Mouse (Mus musculus) midbrain, embryonic 12.5 days (tissue): ENCODE data around the gene Fam13c. TPM values are rescaled to one million over a fixed set of nuclear protein-coding genes. Genes with fewer than 3 reads are reported as not detected.

Experiments
- ATAC-seq: fragments of 200-750 bp; cut with Nextera tagmentation; 2 replicates; pipeline ENCODE4 v1.8.0; 2017; ENCODE audit warnings: low read depth, moderate TSS enrichment, moderate library complexity; ENCODE audit not compliant: low FRiP score
- H3K27ac ChIP-seq: fragments of 300-500 bp; sonication (generic); replicated peaks from 2 replicates; pipeline ENCODE4 v1.5.1; 2016; ENCODE audit warnings: mild to moderate bottlenecking
- H3K27me3 ChIP-seq: fragments of 300-500 bp; sonication (generic); 2 replicates; pipeline ENCODE4 v1.6.1; 2016; ENCODE audit warnings: mild to moderate bottlenecking
- H3K36me3 ChIP-seq: fragments of 300-500 bp; sonication (generic); 2 replicates; pipeline ENCODE4 v1.6.1; 2016
- H3K4me1 ChIP-seq: fragments of 300-500 bp; sonication (generic); 2 replicates; pipeline ENCODE4 v1.6.1; 2016
- H3K4me2 ChIP-seq: fragments of 300-500 bp; sonication (generic); replicated peaks from 2 replicates; pipeline ENCODE4 v1.6.1; 2016; ENCODE audit warnings: mild to moderate bottlenecking, moderate library complexity
- H3K4me3 ChIP-seq: fragments of 300-500 bp; sonication (generic); 2 replicates; pipeline ENCODE4 v1.5.1; 2016; ENCODE audit warnings: mild to moderate bottlenecking
- H3K9ac ChIP-seq: fragments of 300-500 bp; sonication (generic); replicated peaks from 2 replicates; pipeline ENCODE4 v1.6.1; 2016; ENCODE audit warnings: mild to moderate bottlenecking, moderate library complexity
- H3K9me3 ChIP-seq: fragments of 300-500 bp; sonication (generic); 2 replicates; pipeline ENCODE4 v1.6.1; 2016; ENCODE audit warnings: mild to moderate bottlenecking
- WGBS: fragments of 180-500 bp; shearing (Covaris S2); methylation state at CpG from one replicate; pipeline ENCODE4 v1.1.7; 2016; 5-methylcytosine and 5-hydroxymethylcytosine counted together
- polyA plus RNA-seq: library from polyadenylated mRNA; unstranded; fragments of >200 nt; fragmentation: Nextera tagmentation; extraction: Ambion mirVana; gene quantifications from 2 replicates; pipeline ENCODE4 v1.2.1, GENCODE M21; 2016

The Fam13c gene
- polyA plus RNA-seq, 1 experiment from 2014 or later: 24.4 TPM

GRCm38 (mm10) chr10:70477741-70478145 is 37.5 kb downstream of the Fam13c start:
- Histone ChIP-seq H3K4me1 (no peaks in the 10 kb centered on the region), H3K9me3 (0 out of 2 replicates have a peak, but pooled peaks cover 8% of the 10 kb centered on the region), H3K9ac (no peak overlapping the region), H3K4me3 (no peak overlapping the region), H3K4me2 (no peak overlapping the region), H3K27ac (no peak overlapping the region), H3K27me3 (no peaks in the 10 kb centered on the region), H3K36me3 (peaks cover 53% of the 10 kb centered on the region)
- no peak for ATAC-seq
- WGBS: 93% methylated on average over 10 of the region's 10 CpGs

GRCm38 (mm10) chr10:70483736-70484135 is 43.5 kb downstream of the Fam13c start:
- H3K4me3 ChIP-seq: no peak overlapping the region
- 87% methylated on average over 6 of the region's 6 CpGs for WGBS
- H3K36me3 ChIP-seq: peaks cover 7% of the 10 kb centered on the region
- peaks cover 16% of the 10 kb centered on the region for H3K4me1 ChIP-seq
- no peaks in the 10 kb centered on the region for H3K27me3 ChIP-seq
- H3K9ac ChIP-seq: no peak overlapping the region
- H3K27ac ChIP-seq: no peak overlapping the region
- H3K9me3 ChIP-seq: no peaks in the 10 kb centered on the region
- H3K4me2 ChIP-seq: no peak overlapping the region
- ATAC-seq: no peak

- Histone ChIP-seq H3K36me3 (0 out of 2 replicates have a peak, but pooled peaks cover 5% of the 10 kb centered on the region), H3K4me3 (no peak overlapping the region), H3K9me3 (no peaks in the 10 kb centered on the region), H3K27ac (peak overlapping the region; percentile 79), H3K27me3 (no peaks in the 10 kb centered on the region), H3K4me2 (peak overlapping the region; percentile 36), H3K4me1 (peaks cover 16% of the 10 kb centered on the region), H3K9ac (no peak overlapping the region)
- ATAC-seq: peak; percentile 80
- WGBS: 18% methylated on average over 7 of the region's 7 CpGs
These were observed 44.4 kb downstream of the Fam13c start for GRCm38 (mm10) chr10:70484568-70485286.

GRCm38 (mm10) chr10:70485287-70485612 is 45.0 kb downstream of the Fam13c start:
- no peaks in the 10 kb centered on the region for H3K9me3 ChIP-seq
- no peak overlapping the region for H3K4me3 ChIP-seq
- H3K27me3 ChIP-seq: no peaks in the 10 kb centered on the region
- peak overlapping the region; percentile 79 for H3K27ac ChIP-seq
- 8% methylated on average over 7 of the region's 7 CpGs for WGBS
- H3K4me1 ChIP-seq: peaks cover 16% of the 10 kb centered on the region
- no peak overlapping the region for H3K9ac ChIP-seq
- peak overlapping the region; percentile 36 for H3K4me2 ChIP-seq
- ATAC-seq: peak; percentile 85
- 0 out of 2 replicates have a peak, but pooled peaks cover 5% of the 10 kb centered on the region for H3K36me3 ChIP-seq

GRCm38 (mm10) chr10:70486651-70487050 is 46.4 kb downstream of the Fam13c start:
- Histone ChIP-seq H3K4me2 (no peak overlapping the region), H3K9ac (no peak overlapping the region), H3K36me3 (no peaks in the 10 kb centered on the region), H3K4me3 (no peak overlapping the region), H3K4me1 (peaks cover 16% of the 10 kb centered on the region), H3K27me3 (no peaks in the 10 kb centered on the region), H3K27ac (no peak overlapping the region), H3K9me3 (no peaks in the 10 kb centered on the region)
- no peak for ATAC-seq
- 94% methylated on average over 6 of the region's 6 CpGs for WGBS

GRCm38 (mm10) chr10:70493891-70494290 is 53.6 kb downstream of the Fam13c start:
- H3K4me3 ChIP-seq: no peak overlapping the region
- H3K27me3 ChIP-seq: no peaks in the 10 kb centered on the region
- no peaks in the 10 kb centered on the region for H3K36me3 ChIP-seq
- H3K9ac ChIP-seq: no peak overlapping the region
- WGBS: 88% methylated on average over 3 of the region's 3 CpGs
- H3K9me3 ChIP-seq: no peaks in the 10 kb centered on the region
- H3K4me1 ChIP-seq: peaks cover 6% of the 10 kb centered on the region
- no peak for ATAC-seq
- H3K27ac ChIP-seq: no peak overlapping the region
- H3K4me2 ChIP-seq: no peak overlapping the region

GRCm38 (mm10) chr10:70494441-70494840 is 54.2 kb downstream of the Fam13c start:
- Histone ChIP-seq H3K9me3 (no peaks in the 10 kb centered on the region), H3K4me3 (no peak overlapping the region), H3K4me2 (no peak overlapping the region), H3K9ac (no peak overlapping the region), H3K27ac (no peak overlapping the region), H3K27me3 (no peaks in the 10 kb centered on the region), H3K36me3 (no peaks in the 10 kb centered on the region), H3K4me1 (peaks cover 6% of the 10 kb centered on the region)
- WGBS: 61% methylated on average over 2 of the region's 2 CpGs
- no peak for ATAC-seq

GRCm38 (mm10) chr10:70495106-70496104 is 55.1 kb downstream of the Fam13c start:
- WGBS: 87% methylated on average over 4 of the region's 4 CpGs
- no peaks in the 10 kb centered on the region for H3K36me3 ChIP-seq
- no peak for ATAC-seq
- no peak overlapping the region for H3K4me3 ChIP-seq
- peaks cover 11% of the 10 kb centered on the region for H3K4me1 ChIP-seq
- no peak overlapping the region for H3K27ac ChIP-seq
- H3K9ac ChIP-seq: no peak overlapping the region
- H3K4me2 ChIP-seq: no peak overlapping the region
- H3K9me3 ChIP-seq: no peaks in the 10 kb centered on the region
- no peaks in the 10 kb centered on the region for H3K27me3 ChIP-seq

GRCm38 (mm10) chr10:70496938-70497337 is 56.7 kb downstream of the Fam13c start:
- peaks cover 11% of the 10 kb centered on the region for H3K4me1 ChIP-seq
- H3K27ac ChIP-seq: no peak overlapping the region
- no peak for ATAC-seq
- H3K36me3 ChIP-seq: no peaks in the 10 kb centered on the region
- H3K9ac ChIP-seq: no peak overlapping the region
- no peak overlapping the region for H3K4me2 ChIP-seq
- no peak overlapping the region for H3K4me3 ChIP-seq
- H3K27me3 ChIP-seq: no peaks in the 10 kb centered on the region
- H3K9me3 ChIP-seq: no peaks in the 10 kb centered on the region

GRCm38 (mm10) chr10:70498328-70498727 is 58.0 kb downstream of the Fam13c start:
- Histone ChIP-seq H3K27me3 (no peaks in the 10 kb centered on the region), H3K4me2 (no peak overlapping the region), H3K4me3 (no peak overlapping the region), H3K27ac (no peak overlapping the region), H3K9ac (no peak overlapping the region), H3K36me3 (no peaks in the 10 kb centered on the region), H3K4me1 (peaks cover 11% of the 10 kb centered on the region), H3K9me3 (no peaks in the 10 kb centered on the region)
- WGBS: 49% methylated on average over 2 of the region's 2 CpGs
- no peak for ATAC-seq

- H3K9ac ChIP-seq: no peak overlapping the region
- H3K4me3 ChIP-seq: no peak overlapping the region
- no peaks in the 10 kb centered on the region for H3K9me3 ChIP-seq
- H3K4me2 ChIP-seq: no peak overlapping the region
- ATAC-seq: no peak
- H3K4me1 ChIP-seq: peaks cover 11% of the 10 kb centered on the region
- H3K27ac ChIP-seq: no peak overlapping the region
- no peaks in the 10 kb centered on the region for H3K36me3 ChIP-seq
- WGBS: 36% methylated on average over 13 of the region's 13 CpGs
- H3K27me3 ChIP-seq: no peaks in the 10 kb centered on the region
These were observed 59.0 kb downstream of the Fam13c start for GRCm38 (mm10) chr10:70499246-70499645.

- Histone ChIP-seq H3K27me3 (no peaks in the 10 kb centered on the region), H3K27ac (no peak overlapping the region), H3K36me3 (0 out of 2 replicates have a peak, but pooled peaks cover 3% of the 10 kb centered on the region), H3K4me2 (no peak overlapping the region), H3K4me3 (no peak overlapping the region), H3K9ac (no peak overlapping the region), H3K4me1 (peaks cover 14% of the 10 kb centered on the region), H3K9me3 (peaks cover 9% of the 10 kb centered on the region; the same call in 1 of the 2 replicates)
- WGBS: 91% methylated on average over 15 of the region's 15 CpGs
- ATAC-seq: no peak
These were observed 64.6 kb downstream of the Fam13c start for GRCm38 (mm10) chr10:70504871-70505270.
